ENCODE assay signal across 10 mouse cellular contexts in genomic region chr19:5988027-5988814, GRCm38 (mm10). TPM values are rescaled to one million over a fixed set of nuclear protein-coding genes. Genes with fewer than 3 reads are reported as not detected.
DNase-seq lines count a peak whose midpoint lies in the region; ATAC-seq and TF ChIP-seq lines count a peak whose summit lies in the region.
"Had no signal": no experiment of that assay in that cellular context is flagged by ENCODE, and none has a peak within 500 bp of the region (broad histone marks: within the 10 kb centered on the region; RNA-seq: fewer than 3 reads in every experiment).

No protein-coding gene starts in this region.

- TF ChIP-seq RAD21 in CH12.LX (IDR thresholded peaks at IDR 0.05; ENCODE audit: low read depth, low read length): no peak

- TF ChIP-seq CTCF in kidney, adult 2 months (conservative IDR thresholded peaks at IDR 0.05; ENCODE audit: insufficient read depth, insufficient read length, low read depth, low read length): no peak
- no peak for TF ChIP-seq CTCF in CH12.LX (conservative IDR thresholded peaks at IDR 0.05 in 1 of 2, IDR thresholded peaks at IDR 0.05 in 1 of 2; ENCODE audit: low read depth in 2 of 2, low read length in 2 of 2)

- no peaks in the 10 kb centered on the region for H3K9me3 ChIP-seq in kidney, embryonic 15.5 days (replicated peaks)
- no peaks in the 10 kb centered on the region for H3K9me3 ChIP-seq in CH12.LX (replicated peaks; ENCODE audit: low read length)
- H3K9me3 ChIP-seq in embryonic facial prominence, embryonic 14.5 days (ENCODE audit: control insufficient read depth, low read length): no peaks in the 10 kb centered on the region

- no peak for TF ChIP-seq POLR2A in kidney, adult 2 months (IDR thresholded peaks at IDR 0.05; ENCODE audit: low read depth, low read length)
- no peak for TF ChIP-seq POLR2A in CH12.LX (IDR thresholded peaks at IDR 0.05; ENCODE audit: low read depth, low read length)

- 66% methylated on average over 5 of the region's 5 CpGs for WGBS in kidney, embryonic 15.5 days
- 69% methylated on average over 5 of the region's 5 CpGs for WGBS in kidney, adult 2 months
- WGBS in embryonic facial prominence, embryonic 14.5 days: 40% methylated on average over 5 of the region's 5 CpGs

- ATAC-seq in kidney, embryonic 15.5 days (replicated peaks; ENCODE audit: low FRiP score): no peak
- no peak; the same call in 1 of the 2 replicates for ATAC-seq in embryonic facial prominence, embryonic 14.5 days (ENCODE audit: low read depth)
- peak; percentile 58; the same call in 1 of the 2 replicates for ATAC-seq in megakaryocyte-erythroid progenitor cell, adult 5-6 weeks (replicated peaks; ENCODE audit: low FRiP score, low TSS enrichment, poor library complexity, severe bottlenecking)

- dilution Hi-C loops in CH12.LX (cut with MboI; ENCODE audit: extremely low pct_ligation_motif_present, extremely low pct_unique_long_range_greater_than_20kb, low sequenced_read_pairs): no loop called here

- H3K9ac ChIP-seq in kidney, embryonic 15.5 days: no peak overlapping the region
- H3K9ac ChIP-seq in CH12.LX (ENCODE audit: insufficient read depth, low read depth): no peak overlapping the region
- H3K9ac ChIP-seq in embryonic facial prominence, embryonic 14.5 days (ENCODE audit: low read depth, low read length): 0 out of 2 replicates have a peak overlapping the region, but pooled peaks have one; percentile 42

- DNase-seq in kidney, adult 2 months: no peak
- peak; percentile 31 for DNase-seq in CH12.LX (ENCODE audit: extremely low read depth)
- peak; percentile 12 for DNase-seq in embryonic facial prominence, embryonic 14.5 days (ENCODE audit: low spot score)
- no peak for DNase-seq in frontal cortex, postnatal 14 days (ENCODE audit: low spot score in 2 of 2)
- no peak for DNase-seq in c-Kit-positive CD71-positive TER-119-positive erythroid progenitor cells, embryonic 14.5 days (ENCODE audit: low spot score)
- DNase-seq in retina, embryonic 14.5 days (ENCODE audit: low spot score): no peak

- in situ Hi-C loops in CH12.LX (cut with MboI; ENCODE audit: low pct_ligation_motif_present, low pct_unique_long_range_greater_than_20kb, low sequenced_read_pairs): no loop called here

- peak overlapping the region; percentile 75 for H3K27ac ChIP-seq in kidney, embryonic 15.5 days
- no peak overlapping the region for H3K27ac ChIP-seq in kidney, adult 2 months (ENCODE audit: insufficient read depth, low read depth, low read length)
- H3K27ac ChIP-seq in CH12.LX (ENCODE audit: insufficient read depth, low read depth): no peak overlapping the region
- no peak overlapping the region for H3K27ac ChIP-seq in embryonic facial prominence, embryonic 14.5 days (replicated peaks; ENCODE audit: low read depth, low read length)

- no peaks in the 10 kb centered on the region for H3K36me3 ChIP-seq in kidney, embryonic 15.5 days
- no peaks in the 10 kb centered on the region for H3K36me3 ChIP-seq in kidney, adult 2 months (ENCODE audit: control insufficient read depth, insufficient read depth, low read length)
- H3K36me3 ChIP-seq in CH12.LX (replicated peaks in 1 of 2; ENCODE audit: control insufficient read depth in 1 of 2, insufficient read depth in 1 of 2, low read length in 1 of 2): peaks cover 34 to 50% of the 10 kb centered on the region in 2 experiments
- H3K36me3 ChIP-seq in embryonic facial prominence, embryonic 14.5 days (ENCODE audit: control insufficient read depth, insufficient read depth, low read length): no peaks in the 10 kb centered on the region

- no peaks in the 10 kb centered on the region for H3K79me2 ChIP-seq in CH12.LX (replicated peaks; ENCODE audit: control insufficient read depth, extremely low read depth, insufficient read depth, poor library complexity, severe bottlenecking)

- no peaks in the 10 kb centered on the region for H3K27me3 ChIP-seq in kidney, embryonic 15.5 days
- no peaks in the 10 kb centered on the region for H3K27me3 ChIP-seq in kidney, adult 2 months (replicated peaks; ENCODE audit: control insufficient read depth, insufficient read depth, low read length)
- H3K27me3 ChIP-seq in CH12.LX (replicated peaks): no peaks in the 10 kb centered on the region
- no peaks in the 10 kb centered on the region for H3K27me3 ChIP-seq in embryonic facial prominence, embryonic 14.5 days (replicated peaks; ENCODE audit: control insufficient read depth, insufficient read depth, low read length)

- H3K4me1 ChIP-seq in kidney, embryonic 15.5 days: peaks cover 19% of the 10 kb centered on the region
- H3K4me1 ChIP-seq in kidney, adult 2 months (ENCODE audit: control insufficient read depth, insufficient read depth, low read length): 0 out of 2 replicates have a peak, but pooled peaks cover 2% of the 10 kb centered on the region
- peaks cover 0 to 31% of the 10 kb centered on the region in 2 experiments; a peak in 2 of 4 replicates for H3K4me1 ChIP-seq in CH12.LX (ENCODE audit: control insufficient read depth in 1 of 2, insufficient read depth in 2 of 2)
- peaks cover 10% of the 10 kb centered on the region for H3K4me1 ChIP-seq in embryonic facial prominence, embryonic 14.5 days (ENCODE audit: control insufficient read depth, insufficient read depth, low read length)

- no peak overlapping the region for H3K4me3 ChIP-seq in kidney, embryonic 15.5 days (replicated peaks)
- no peak overlapping the region for H3K4me3 ChIP-seq in kidney, adult 2 months (ENCODE audit: insufficient read depth, low read depth, low read length)
- H3K4me3 ChIP-seq in CH12.LX (replicated peaks in 1 of 3; ENCODE audit: low read depth in 2 of 3, low read length in 2 of 3, poor library complexity in 1 of 3): no peak overlapping the region
- H3K4me3 ChIP-seq in embryonic facial prominence, embryonic 14.5 days (ENCODE audit: low read depth, low read length): no peak overlapping the region

- no peak overlapping the region for H3K4me2 ChIP-seq in kidney, embryonic 15.5 days
- no peak overlapping the region for H3K4me2 ChIP-seq in CH12.LX (ENCODE audit: insufficient read depth, low read depth, poor library complexity, severe bottlenecking)
- no peak overlapping the region for H3K4me2 ChIP-seq in embryonic facial prominence, embryonic 14.5 days (ENCODE audit: low read depth, low read length)

- no peak for TF ChIP-seq EP300 in CH12.LX (IDR thresholded peaks at IDR 0.05; ENCODE audit: low read length)

TF ChIP-seq in CH12.LX, 34 proteins besides CTCF, POLR2A, EP300 and RAD21:
- no peak for TF ChIP-seq ZC3H11A (IDR thresholded peaks at IDR 0.05; ENCODE audit: low read depth, low read length)

RNA-seq across cellular contexts. Expression of gene Slc22a20, which starts 2.3 kb away (rescaled TPM):
- not detected in 2 replicates for polyA plus RNA-seq in kidney, embryonic 15.5 days (2015; fragmentation: Nextera tagmentation; extraction: Ambion mirVana)
- not detected in 2 replicates for polyA plus RNA-seq in kidney, adult 2 months (2012; rRNA removed)
- total RNA-seq in CH12.LX (2012; rRNA removed) (not detected in 2 replicates), CH12.LX (2014; rRNA removed) (not detected in 2 replicates)
- polyA plus RNA-seq in CH12.LX (2012; ENCODE audit: insufficient read length, low read depth): not detected in 2 replicates
- polyA plus RNA-seq in embryonic facial prominence, embryonic 14.5 days (2014; fragmentation: Nextera tagmentation; extraction: Ambion mirVana): not detected in 2 replicates
- total RNA-seq in megakaryocyte-erythroid progenitor cell, adult 5-6 weeks (2014; fragmentation: Nextera tagmentation): not detected in 2 replicates
- total RNA-seq in megakaryocyte-erythroid progenitor cell, adult 5-6 weeks (2017): not detected in 2 replicates
- total RNA-seq: granulocyte monocyte progenitor cell, adult 5-6 weeks; layer of hippocampus, postnatal 36 days had no signal

RNA-seq across cellular contexts. Expression of gene Pola2, which starts 24.2 kb away (rescaled TPM):
- polyA plus RNA-seq in kidney, embryonic 15.5 days (2015; fragmentation: Nextera tagmentation; extraction: Ambion mirVana): 75.3 and 83.2 TPM in 2 replicates
- 24.9 and 26.2 TPM in 2 replicates for polyA plus RNA-seq in kidney, adult 2 months (2012; rRNA removed)
- total RNA-seq in CH12.LX (2012; rRNA removed): 60.3 and 80.5 TPM in 2 replicates
- total RNA-seq in CH12.LX (2014; rRNA removed): 66.1 and 71.7 TPM in 2 replicates
- 91.4 and 91.7 TPM in 2 replicates for polyA plus RNA-seq in CH12.LX (2012; ENCODE audit: insufficient read length, low read depth)
- polyA plus RNA-seq in embryonic facial prominence, embryonic 14.5 days (2014; fragmentation: Nextera tagmentation; extraction: Ambion mirVana): 59.1 and 65.2 TPM in 2 replicates
- 134 and 164 TPM in 2 replicates for total RNA-seq in megakaryocyte-erythroid progenitor cell, adult 5-6 weeks (2014; fragmentation: Nextera tagmentation)
- total RNA-seq in megakaryocyte-erythroid progenitor cell, adult 5-6 weeks (2017): 62.6 and 87.0 TPM in 2 replicates

RNA-seq across cellular contexts. Expression of gene Capn1, which starts 27.5 kb away (rescaled TPM):
- polyA plus RNA-seq in kidney, embryonic 15.5 days (2015; fragmentation: Nextera tagmentation; extraction: Ambion mirVana): 8.4 and 11.1 TPM in 2 replicates
- 36.0 and 38.0 TPM in 2 replicates for polyA plus RNA-seq in kidney, adult 2 months (2012; rRNA removed)
- total RNA-seq in CH12.LX (2012; rRNA removed) (34.6 and 40.2 TPM in 2 replicates), CH12.LX (2014; rRNA removed) (19.3 and 20.0 TPM in 2 replicates)
- polyA plus RNA-seq in CH12.LX (2012; ENCODE audit: insufficient read length, low read depth): 42.9 and 43.7 TPM in 2 replicates
- 16.8 and 19.0 TPM in 2 replicates for polyA plus RNA-seq in embryonic facial prominence, embryonic 14.5 days (2014; fragmentation: Nextera tagmentation; extraction: Ambion mirVana)
- total RNA-seq in megakaryocyte-erythroid progenitor cell, adult 5-6 weeks (2014; fragmentation: Nextera tagmentation): 41.2 and 46.0 TPM in 2 replicates
- 30.6 and 53.5 TPM in 2 replicates for total RNA-seq in megakaryocyte-erythroid progenitor cell, adult 5-6 weeks (2017)

RNA-seq across cellular contexts. Expression of gene Syvn1, which starts 58.2 kb away (rescaled TPM):
- 35.6 and 38.5 TPM in 2 replicates for polyA plus RNA-seq in kidney, embryonic 15.5 days (2015; fragmentation: Nextera tagmentation; extraction: Ambion mirVana)
- polyA plus RNA-seq in kidney, adult 2 months (2012; rRNA removed): 31.5 and 32.8 TPM in 2 replicates
- total RNA-seq in CH12.LX (2012; rRNA removed) (26.8 and 32.0 TPM in 2 replicates), CH12.LX (2014; rRNA removed) (13.5 and 16.5 TPM in 2 replicates)
- 82.5 and 106 TPM in 2 replicates for polyA plus RNA-seq in CH12.LX (2012; ENCODE audit: insufficient read length, low read depth)
- polyA plus RNA-seq in embryonic facial prominence, embryonic 14.5 days (2014; fragmentation: Nextera tagmentation; extraction: Ambion mirVana): 32.1 and 34.9 TPM in 2 replicates
- total RNA-seq in megakaryocyte-erythroid progenitor cell, adult 5-6 weeks (2014; fragmentation: Nextera tagmentation): 31.2 and 52.3 TPM in 2 replicates
- 5.8 and 7.5 TPM in 2 replicates for total RNA-seq in megakaryocyte-erythroid progenitor cell, adult 5-6 weeks (2017)

Comparison
In these comparisons a context has a peak if more than half of its experiments do, and no peak if none do; other contexts are left out.
1. DNase-seq: peak in CH12.LX (single experiment) and embryonic facial prominence, embryonic 14.5 days (single experiment); none in kidney, adult 2 months (single experiment), frontal cortex, postnatal 14 days (0 of 2), c-Kit-positive CD71-positive TER-119-positive erythroid progenitor cells, embryonic 14.5 days (single experiment) and retina, embryonic 14.5 days (single experiment).